Mouse (Mus musculus): ENCODE results near the gene Rps6kc1.
A peak's percentile ranks its signal among the peaks of the same experiment; 100 is the strongest.
"Not testable (repeated sequence)": the region's sequence is repeated elsewhere in the genome, so short reads cannot be mapped to it uniquely, and the experiment has no call there.

Rps6kc1 gene

DNA sequence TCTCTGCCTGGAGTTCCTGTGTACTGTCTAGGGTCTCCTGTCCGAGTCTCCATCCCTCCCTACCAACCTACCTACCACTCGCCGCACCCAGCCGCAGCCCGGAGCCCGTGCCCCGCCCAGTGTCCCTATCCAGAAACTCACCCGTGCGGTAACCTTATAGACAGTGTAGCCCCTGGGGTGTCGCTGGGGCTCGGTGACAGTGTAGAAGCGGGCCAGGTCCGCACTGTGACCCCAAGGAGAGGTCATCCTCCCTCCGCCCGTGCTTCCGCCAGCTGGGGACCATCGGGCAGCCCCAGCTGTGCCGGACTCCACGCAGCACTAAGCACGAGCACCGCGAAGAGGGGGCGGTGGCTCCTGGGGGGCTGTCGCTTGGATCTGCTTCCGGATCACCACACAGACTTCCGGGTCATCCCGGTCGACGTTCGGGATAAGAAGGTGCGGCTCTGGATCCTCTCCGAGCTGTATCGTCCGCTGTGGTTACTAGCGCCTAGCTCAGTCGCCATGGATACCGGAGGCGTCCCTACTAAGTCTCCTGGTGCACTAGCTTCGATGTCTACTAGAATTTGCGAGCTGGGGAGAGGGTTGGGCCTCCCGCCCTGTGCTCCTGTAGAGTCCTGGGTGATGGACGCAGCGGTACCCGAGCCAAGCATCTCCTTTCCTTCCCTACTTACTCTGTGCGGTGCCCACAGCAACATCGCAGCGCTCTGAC, at the start of gene Rps6kc1:
Rps6kc1 (minus strand) TSS at position 356 of the 709 bp plus-strand sequence.
- DNase-seq (ENCODE audit: low spot score): peak; percentile 85

DNA sequence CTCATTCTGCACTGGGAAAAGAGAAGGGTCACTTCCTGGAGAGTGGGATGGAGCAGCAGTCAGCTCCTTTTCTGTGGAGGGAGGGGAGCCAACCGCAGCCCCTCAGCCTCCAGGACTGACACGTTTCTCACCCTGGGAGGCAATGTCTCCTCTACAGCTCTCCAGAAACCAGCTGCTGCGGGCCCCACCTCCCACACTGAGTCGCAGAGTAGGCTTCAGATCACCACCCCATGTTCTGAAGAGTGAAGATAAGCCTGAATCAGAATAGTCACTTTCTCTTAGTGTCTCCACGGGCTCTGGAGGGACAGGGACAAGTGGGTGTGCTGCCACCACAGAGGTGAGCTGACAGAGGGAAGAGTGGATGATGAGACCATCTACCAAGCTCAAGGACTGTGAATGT, 47.3 kb upstream of the Rps6kc1 start:
- DNase-seq (ENCODE audit: low spot score): no peak

- DNase-seq (ENCODE audit: low spot score): no peak
Measured at GRCm38 (mm10) chr1:190953009-190953408, 41.4 kb upstream of the Rps6kc1 start.

GRCm38 (mm10) chr1:190951014-190951413, 39.4 kb upstream of the Rps6kc1 start:
- DNase-seq (ENCODE audit: low spot score): no peak

DNA sequence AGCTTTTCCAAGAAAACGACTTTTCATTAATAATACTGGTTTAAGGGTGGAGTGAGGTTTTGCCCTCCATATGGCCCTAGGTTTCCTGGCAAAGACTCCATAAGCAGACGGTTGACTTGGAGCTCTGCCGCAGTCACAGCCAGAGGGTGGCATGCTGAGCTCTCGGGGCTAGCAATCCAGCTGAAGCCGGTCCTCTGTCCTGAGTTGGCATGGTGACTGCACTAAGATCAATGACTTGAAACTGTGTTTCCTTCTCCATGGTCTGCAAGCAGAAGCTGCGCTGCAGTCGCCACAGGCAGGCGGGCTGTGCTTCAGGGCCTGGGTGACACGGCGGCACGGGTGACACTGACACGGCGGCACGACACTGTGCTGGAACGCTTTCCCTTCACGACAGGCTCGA, 37.3 kb upstream of the Rps6kc1 start:
- no peak for DNase-seq (ENCODE audit: low spot score)

DNA sequence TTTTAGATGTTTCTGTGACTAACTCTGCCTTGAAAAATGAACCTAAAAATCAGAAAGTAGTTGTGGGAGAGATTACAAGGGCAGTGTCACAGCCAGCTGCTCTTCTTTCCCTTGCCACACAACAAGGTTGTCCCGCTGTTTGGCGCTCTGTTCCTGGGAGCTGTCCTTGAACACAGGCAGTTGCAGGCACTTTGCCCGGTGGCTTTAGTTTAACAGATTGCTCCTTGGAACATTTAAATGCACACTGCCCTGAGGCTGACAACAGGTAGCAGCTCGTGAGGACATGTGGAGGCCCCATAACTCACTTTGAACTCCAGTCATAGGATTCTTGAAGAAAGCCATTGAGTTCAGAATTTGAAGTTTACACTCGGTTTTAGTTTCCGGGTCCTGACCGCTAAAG, 36.9 kb upstream of the Rps6kc1 start:
- no peak for DNase-seq (ENCODE audit: low spot score)

DNA sequence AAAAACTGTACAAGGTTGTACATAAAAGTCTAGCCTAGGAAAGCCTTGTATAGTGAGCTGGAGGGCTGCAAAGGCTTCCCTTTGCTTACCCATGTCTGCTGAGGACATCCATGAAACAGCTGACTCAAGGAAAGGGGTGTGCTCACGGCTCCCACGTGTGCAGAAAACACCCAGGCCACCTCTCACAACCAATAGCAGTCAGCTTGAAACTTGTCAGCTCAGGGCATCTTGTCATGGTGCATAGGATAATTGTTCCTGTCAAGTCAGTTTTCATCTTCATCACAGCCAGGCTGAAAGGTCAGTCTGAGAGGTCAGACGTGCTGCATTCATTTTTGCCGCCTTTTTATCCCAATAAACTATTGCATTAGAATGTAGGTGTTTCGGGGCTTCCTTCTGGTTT, 36.4 kb upstream of the Rps6kc1 start:
- no peak for DNase-seq (ENCODE audit: low spot score)

DNA sequence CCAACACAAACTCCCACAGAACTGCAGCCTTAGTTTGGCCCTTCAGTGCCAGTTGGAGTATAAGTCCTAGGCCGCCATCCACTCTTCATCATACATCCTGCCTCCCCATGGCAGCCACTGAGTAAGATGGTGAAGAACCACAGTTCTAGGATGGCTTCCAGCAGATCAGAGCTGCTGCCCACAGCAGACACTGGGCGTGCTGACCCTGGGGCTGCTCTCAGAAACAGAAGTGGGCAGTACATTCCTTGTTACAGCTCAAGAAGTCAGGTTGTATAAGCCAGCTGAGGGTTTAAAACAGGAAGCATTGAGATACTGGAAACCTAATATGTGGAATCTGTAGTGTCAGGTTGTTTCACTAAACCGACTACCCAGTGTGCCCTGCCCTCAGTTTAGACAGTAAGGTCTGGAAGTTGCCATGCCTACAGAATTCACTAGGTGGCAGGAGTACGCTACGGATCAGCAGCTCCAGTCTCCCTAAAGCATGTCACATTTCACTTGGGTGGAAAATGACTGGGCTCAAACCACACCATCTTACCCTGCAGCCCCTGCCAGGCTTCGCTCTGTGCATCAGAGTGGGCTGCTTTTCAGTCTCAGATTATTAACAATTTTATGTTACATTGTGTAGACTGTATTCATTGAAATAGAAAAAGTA, 32.7 kb upstream of the Rps6kc1 start:
- DNase-seq (ENCODE audit: low spot score): peak; percentile 85

DNA sequence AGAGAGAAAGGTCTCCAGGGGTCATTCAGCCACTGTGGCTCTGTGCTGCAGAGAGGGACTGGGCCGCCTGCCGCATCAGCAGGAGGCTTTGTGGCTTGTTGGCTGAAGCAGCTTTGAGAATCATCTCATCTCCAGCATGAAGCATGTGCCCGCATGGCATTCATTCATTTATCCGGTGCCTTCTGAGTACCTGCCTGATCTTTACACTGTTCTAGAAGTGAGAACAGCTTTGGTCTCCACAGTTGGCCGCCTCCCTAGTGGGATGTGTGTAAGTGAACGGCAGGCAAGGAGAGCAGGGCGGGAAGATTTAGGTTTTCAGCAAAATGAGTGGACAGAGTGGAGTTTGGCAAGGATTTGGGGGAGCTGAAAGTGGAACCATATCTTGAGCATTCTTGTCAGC, 28.2 kb upstream of the Rps6kc1 start:
- no peak for DNase-seq (ENCODE audit: low spot score)

GRCm38 (mm10) chr1:190930181-190930580, 18.6 kb upstream of the Rps6kc1 start:
- DNase-seq (ENCODE audit: low spot score): no peak

- DNase-seq (ENCODE audit: low spot score): no peak
Measured at GRCm38 (mm10) chr1:190929010-190929695, 17.6 kb upstream of the Rps6kc1 start.

GRCm38 (mm10) chr1:190928370-190929009, 16.9 kb upstream of the Rps6kc1 start:
- peak; percentile 97 for DNase-seq (ENCODE audit: low spot score)

DNA sequence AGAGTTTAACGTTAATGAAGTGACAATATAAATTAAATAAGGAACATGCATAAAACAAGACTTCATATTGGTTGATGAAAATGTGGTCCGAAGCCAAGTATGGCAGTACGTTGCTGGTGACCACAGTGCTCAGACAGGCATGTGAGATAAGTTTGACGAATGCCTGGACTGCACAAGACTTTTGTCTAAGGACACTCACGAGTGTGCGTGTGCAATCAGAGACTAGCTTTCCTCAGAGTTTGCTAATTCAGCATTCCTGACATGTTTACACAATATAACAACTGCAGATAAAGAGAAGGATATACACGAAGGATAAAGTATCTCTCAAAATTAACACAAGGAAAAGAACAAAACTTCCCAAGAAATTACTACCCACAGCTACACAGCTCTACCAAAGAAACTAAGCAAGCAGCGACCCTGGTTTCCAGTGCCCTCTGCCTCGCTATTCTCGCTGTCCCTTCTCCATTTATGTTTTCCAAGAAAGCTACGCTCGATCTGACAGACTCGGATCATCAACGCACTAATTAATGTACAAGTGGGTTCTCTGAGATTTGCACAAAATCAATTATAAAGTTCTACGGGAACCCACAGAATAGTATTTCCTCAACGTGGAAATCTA, 16.3 kb upstream of the Rps6kc1 start:
- no peak for DNase-seq (ENCODE audit: low spot score)

DNA sequence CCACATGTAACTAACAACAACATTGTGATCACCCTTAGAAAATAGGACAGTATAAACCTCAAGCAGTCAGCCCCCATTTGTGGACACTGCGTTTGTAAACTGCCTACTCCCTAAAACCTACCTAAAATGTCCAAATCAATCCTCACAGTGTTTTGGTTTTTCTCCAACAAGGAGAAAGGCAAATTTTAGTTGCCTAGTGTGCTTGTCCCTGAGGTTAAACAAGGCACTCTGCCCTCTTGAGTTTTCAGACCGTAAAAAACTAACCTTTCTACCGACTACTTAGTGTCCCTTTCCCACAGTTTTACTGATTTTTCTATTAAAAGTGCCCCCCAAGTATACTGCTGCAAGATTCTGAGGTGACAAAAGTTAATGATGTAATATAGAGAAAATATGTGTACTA, 15.7 kb upstream of the Rps6kc1 start:
- DNase-seq (ENCODE audit: low spot score): no peak

GRCm38 (mm10) chr1:190924812-190925211, 13.2 kb upstream of the Rps6kc1 start, which contains the start of gene Angel2:
Gene Angel2, plus strand, starts transcription at chr1:190925112.
- not testable (repeated sequence) for DNase-seq (ENCODE audit: low spot score)

GRCm38 (mm10) chr1:190919725-190920469, 8.3 kb upstream of the Rps6kc1 start:
- no peak for DNase-seq (ENCODE audit: low spot score)

- no peak for DNase-seq (ENCODE audit: low spot score)
Measured at GRCm38 (mm10) chr1:190918938-190919337, 7.4 kb upstream of the Rps6kc1 start.

DNA sequence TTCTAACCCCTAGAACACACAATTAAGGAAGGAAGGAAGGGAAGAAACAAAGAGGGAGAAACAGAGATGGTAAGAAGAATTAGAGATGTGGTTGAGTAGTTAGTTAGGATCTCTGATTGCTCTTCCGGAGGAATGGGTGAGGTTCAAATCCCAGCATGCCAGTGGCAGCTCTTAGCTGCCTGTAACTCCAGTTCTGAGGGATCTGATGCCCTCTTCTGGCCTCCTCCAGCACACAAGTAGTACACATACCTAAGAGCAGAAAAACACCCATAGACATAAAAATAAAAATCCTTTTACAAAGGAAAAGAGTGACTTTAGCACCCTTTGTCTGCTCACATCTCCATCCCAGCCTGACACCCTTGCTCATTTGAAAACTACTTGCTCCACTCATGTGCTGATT, 1.1 kb upstream of the Rps6kc1 start:
- DNase-seq (ENCODE audit: low spot score): no peak

GRCm38 (mm10) chr1:190910836-190911235, 734 bp downstream of the Rps6kc1 start:
- no peak for DNase-seq (ENCODE audit: low spot score)

- DNase-seq (ENCODE audit: low spot score): no peak
Measured at GRCm38 (mm10) chr1:190904714-190905113, 6.9 kb downstream of the Rps6kc1 start.

- no peak for DNase-seq (ENCODE audit: low spot score)
Measured at GRCm38 (mm10) chr1:190904136-190904535, 7.4 kb downstream of the Rps6kc1 start.
